Mouse (Mus musculus) ES-E14 (cell line): Measurements from ENCODE around the gene Adtrp.

Experiments used
- CHD2 ChIP-seq: IDR thresholded peaks from 2 replicates; pipeline ENCODE4 v1.6.1; 2014; ENCODE audit warnings: mild to moderate bottlenecking, low read depth, low read length, inconsistent platforms
- HCFC1 ChIP-seq: IDR thresholded peaks from 2 replicates; pipeline ENCODE4 v1.6.1; 2012; ENCODE audit warnings: low read length, inconsistent platforms, borderline replicate concordance; ENCODE audit not compliant: insufficient read depth
- MAFK ChIP-seq: IDR thresholded peaks from 2 replicates; pipeline ENCODE4 v1.6.1; 2014; ENCODE audit warnings: mild to moderate bottlenecking, low read depth, low read length, inconsistent platforms; ENCODE audit not compliant: insufficient read depth
- ZC3H11A ChIP-seq: IDR thresholded peaks from 2 replicates; pipeline ENCODE4 v1.6.1; 2012; ENCODE audit warnings: low read depth, mild to moderate bottlenecking, inconsistent platforms, low read length, borderline replicate concordance
- ZNF384 ChIP-seq: IDR thresholded peaks from 2 replicates; pipeline ENCODE4 v1.6.1; 2012; ENCODE audit warnings: low read depth, low read length, inconsistent platforms

GRCm38 (mm10) chr13:41881201-41881600 is 33.7 kb upstream of the Adtrp start:
- no peak for TF ChIP-seq CHD2
- TF ChIP-seq ZNF384: no peak
- no peak for TF ChIP-seq ZC3H11A
- TF ChIP-seq MAFK: no peak
- TF ChIP-seq HCFC1: no peak
